Mouse (Mus musculus) liver, embryonic 14.5 days (tissue): Measurements from ENCODE around the gene Drg1. TPM values are rescaled to one million over a fixed set of nuclear protein-coding genes. Genes with fewer than 3 reads are reported as not detected.

ENCODE experiments used
- ATAC-seq: fragments of 200-750 bp; cut with Nextera tagmentation; 2 replicates; pipeline ENCODE4 v1.8.0; 2017; ENCODE audit warnings: moderate number of reproducible peaks, mild to moderate bottlenecking, moderate library complexity; ENCODE audit not compliant: insufficient read depth
- DNase-seq, 3 experiments: peaks; one replicate each; pipeline ENCODE4 v3.0.0-alpha.2; 2012 to 2013; ENCODE audit warnings: low read depth in 3 of 3, low spot score in 3 of 3
- H3K27ac ChIP-seq: fragments of 300-500 bp; sonication (generic); 2 replicates; pipeline ENCODE4 v1.5.1; 2014; ENCODE audit warnings: moderate library complexity, mild to moderate bottlenecking, control low read depth, inconsistent platforms
- H3K27me3 ChIP-seq: fragments of 300-500 bp; sonication (generic); 2 replicates; pipeline ENCODE4 v1.6.1; 2014; ENCODE audit warnings: mild to moderate bottlenecking, low read length, moderate library complexity; ENCODE audit not compliant: control insufficient read depth, insufficient read depth
- H3K36me3 ChIP-seq: fragments of 300-500 bp; sonication (generic); replicated peaks from 2 replicates; pipeline ENCODE4 v1.6.1; 2014; ENCODE audit warnings: low read depth; ENCODE audit not compliant: control insufficient read depth, insufficient read depth
- H3K4me1 ChIP-seq, 2 experiments: fragments of 200-500 bp in 1 of 2; fragments of 300-500 bp in 1 of 2; sonication (generic) in 1 of 2; replicated peaks; 2 replicates each; pipeline ENCODE4 v1.6.1; 2012 to 2014; ENCODE audit warnings: antibody characterized with exemption in 1 of 2, inconsistent platforms in 1 of 2, low read length in 1 of 2; ENCODE audit not compliant: control insufficient read depth in 2 of 2, insufficient read depth in 2 of 2
- H3K4me2 ChIP-seq: fragments of 300-500 bp; sonication (generic); 2 replicates; pipeline ENCODE4 v1.6.1; 2014; ENCODE audit warnings: low read depth, mild to moderate bottlenecking, control low read depth, moderate library complexity
- H3K4me3 ChIP-seq, 2 experiments: fragments of 200-500 bp in 1 of 2; fragments of 300-500 bp in 1 of 2; sonication (generic) in 1 of 2; 2 replicates each; pipeline ENCODE4 v1.5.1; 2012 to 2014; ENCODE audit warnings: low read depth in 2 of 2, low read length in 2 of 2, mild to moderate bottlenecking in 2 of 2, control low read depth in 1 of 2, inconsistent platforms in 1 of 2, moderate library complexity in 1 of 2; ENCODE audit not compliant: insufficient read depth in 1 of 2
- H3K9ac ChIP-seq: fragments of 300-500 bp; sonication (generic); replicated peaks from 2 replicates; pipeline ENCODE4 v1.6.1; 2014; ENCODE audit warnings: mild to moderate bottlenecking, control low read depth, moderate library complexity
- H3K9me3 ChIP-seq: fragments of 300-500 bp; sonication (generic); 2 replicates; pipeline ENCODE4 v1.6.1; 2016; ENCODE audit warnings: low read length, mixed read lengths; ENCODE audit not compliant: control insufficient read depth
- CTCF ChIP-seq: IDR thresholded peaks from 2 replicates; pipeline ENCODE4 v1.5.1; 2016; ENCODE audit warnings: antibody characterized with exemption, low read depth, control low read depth
- EP300 ChIP-seq: IDR thresholded peaks from 2 replicates; pipeline ENCODE4 v1.6.1; 2016; ENCODE audit warnings: antibody characterized with exemption, low read depth
- WGBS: fragments of 180-500 bp; shearing (Covaris S2); extraction: QIAGEN DNeasy Blood & Tissue Kit; methylation state at CpG from one replicate; pipeline ENCODE4 v1.1.7; 2014; ENCODE audit not compliant: insufficient replicate concordance; 5-methylcytosine and 5-hydroxymethylcytosine counted together
- polyA plus RNA-seq, 2 experiments: library from polyadenylated mRNA; depleted of rRNA in 1 of 2; stranded (reverse) in 1 of 2; unstranded in 1 of 2; fragments of >200 nt; fragmentation: Nextera tagmentation in 1 of 2; extraction: Ambion mirVana in 1 of 2; gene quantifications; 2 replicates each; pipeline versions ENCODE4 v1.2.1 to v1.2.3; 2012 to 2014

Drg1 gene
- polyA plus RNA-seq, 2 experiments, result 38.4 to 112 TPM

DNA sequence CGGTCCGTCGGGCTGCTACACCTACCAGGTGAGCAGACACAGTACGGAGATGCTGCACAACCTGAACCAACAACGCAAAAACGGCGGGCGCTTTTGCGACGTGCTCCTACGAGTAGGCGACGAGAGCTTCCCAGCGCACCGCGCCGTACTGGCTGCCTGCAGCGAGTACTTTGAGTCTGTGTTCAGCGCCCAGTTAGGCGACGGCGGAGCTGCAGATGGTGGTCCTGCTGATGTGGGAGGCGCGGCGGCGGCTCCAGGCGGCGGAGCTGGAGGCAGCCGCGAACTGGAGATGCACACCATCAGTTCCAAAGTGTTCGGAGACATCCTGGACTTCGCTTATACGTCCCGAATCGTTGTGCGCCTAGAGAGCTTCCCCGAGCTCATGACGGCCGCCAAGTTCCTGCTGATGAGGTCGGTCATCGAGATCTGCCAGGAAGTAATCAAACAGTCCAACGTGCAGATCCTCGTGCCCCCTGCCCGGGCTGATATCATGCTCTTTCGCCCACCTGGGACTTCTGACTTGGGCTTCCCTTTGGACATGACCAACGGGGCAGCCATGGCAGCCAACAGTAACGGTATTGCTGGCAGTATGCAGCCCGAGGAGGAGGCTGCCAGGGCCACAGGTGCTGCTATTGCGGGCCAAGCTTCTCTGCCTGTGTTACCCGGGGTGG is 24.6 kb upstream of the Drg1 start:
- H3K9ac ChIP-seq, result peak overlapping the region; percentile 73
- no peaks in the 10 kb centered on the region for H3K9me3 ChIP-seq
- H3K4me3 ChIP-seq, result peak overlapping the region; percentile 80 to 87
- no peaks in the 10 kb centered on the region for H3K27me3 ChIP-seq
- peaks cover 3 to 33% of the 10 kb centered on the region in 2 experiments for H3K4me1 ChIP-seq
- H3K27ac ChIP-seq, result peak overlapping the region; percentile 74
- under 1% methylated on average over 50 of the region's 50 CpGs for WGBS
- H3K4me2 ChIP-seq, result peak overlapping the region; percentile 99
- DNase-seq (peak in 1 of 3 experiments; percentile 48), ATAC-seq (peak; percentile 25)
- TF ChIP-seq EP300 (no peak), CTCF (no peak)
- H3K36me3 ChIP-seq, result peaks cover 19% of the 10 kb centered on the region

DNA sequence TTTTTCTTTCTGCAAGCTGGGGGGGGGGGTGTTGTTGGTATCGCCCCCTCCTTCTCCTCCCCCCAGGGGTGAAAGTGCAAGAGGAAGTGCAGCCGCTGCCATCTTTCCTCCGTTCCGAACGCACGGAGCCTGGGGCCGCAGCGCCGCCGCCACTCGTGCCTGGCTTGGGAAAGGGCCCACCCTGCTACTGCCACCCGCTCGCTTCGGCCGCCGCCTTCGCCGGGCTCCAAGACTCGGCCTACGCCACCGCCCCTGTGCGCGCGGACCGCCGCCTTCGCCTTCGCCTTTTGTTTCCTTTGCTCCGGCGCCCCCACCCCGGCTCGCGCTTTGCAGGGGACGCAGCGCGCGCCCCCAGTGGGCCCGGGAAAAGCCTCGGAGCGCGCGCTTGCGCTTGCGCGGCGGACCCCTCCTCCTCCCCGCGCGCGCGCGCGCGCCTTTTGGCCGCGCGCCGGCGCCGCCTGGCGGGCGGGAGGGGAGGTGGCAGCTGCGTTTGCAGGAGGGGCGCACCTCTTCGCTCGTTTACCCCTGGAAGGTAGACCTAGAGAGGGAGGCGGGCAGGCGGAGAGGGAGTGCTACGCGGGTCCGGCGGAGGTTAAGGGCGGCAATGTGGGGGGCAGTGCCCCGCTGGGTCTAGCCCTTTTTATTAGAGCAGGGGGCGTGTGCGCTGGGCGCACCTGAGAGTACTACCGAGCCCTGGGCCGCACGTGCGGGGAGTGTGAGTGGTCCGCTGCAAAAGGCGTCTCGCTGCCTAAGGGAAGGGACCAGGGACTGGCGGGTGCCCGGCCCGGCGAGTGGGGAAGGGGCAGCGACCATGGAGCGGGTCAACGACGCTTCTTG is 23.8 kb upstream of the Drg1 start:
- DNase-seq, result peak; percentile 60 to 62 (median 61)
- no peaks in the 10 kb centered on the region for H3K9me3 ChIP-seq
- H3K9ac ChIP-seq, result peak overlapping the region; percentile 73
- WGBS, result under 1% methylated on average over 85 of the region's 92 CpGs
- ATAC-seq, result peak; percentile 59
- TF ChIP-seq EP300 (no peak), CTCF (peak; percentile 65)
- H3K27me3 ChIP-seq, result no peaks in the 10 kb centered on the region
- H3K4me2 ChIP-seq, result peak overlapping the region; percentile 99
- peaks cover 3 to 33% of the 10 kb centered on the region in 2 experiments for H3K4me1 ChIP-seq
- H3K27ac ChIP-seq, result peak overlapping the region; percentile 40
- H3K4me3 ChIP-seq, result peak overlapping the region; percentile 80 to 87
- H3K36me3 ChIP-seq, result peaks cover 16% of the 10 kb centered on the region

DNA sequence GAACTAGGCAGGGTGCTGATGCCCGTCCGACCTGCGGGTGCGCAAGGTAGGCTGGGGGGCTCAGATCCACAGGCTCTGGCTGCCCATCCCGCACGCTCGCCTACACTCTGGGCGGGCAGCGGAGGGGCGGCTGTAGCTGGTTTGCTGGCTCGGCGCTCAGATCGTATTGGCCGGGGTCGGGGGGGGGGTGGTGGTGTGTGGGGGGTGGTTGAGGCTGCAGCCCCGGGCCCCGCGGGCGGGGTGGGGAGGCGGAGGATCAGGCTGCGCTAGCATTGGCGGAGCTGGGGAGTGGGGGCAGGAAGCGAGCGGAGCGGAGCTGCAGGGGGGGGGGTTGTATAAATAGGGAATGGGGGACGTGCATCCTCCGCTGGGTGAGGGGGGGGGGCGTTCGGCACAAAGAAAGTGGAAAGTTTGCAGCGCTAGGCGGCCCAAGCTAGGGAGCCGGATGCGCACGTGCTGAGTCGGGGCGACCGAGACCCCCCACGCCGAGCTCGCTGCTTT is 23.1 kb upstream of the Drg1 start:
- H3K36me3 ChIP-seq, result peaks cover 12% of the 10 kb centered on the region
- peak in 1 of 3 experiments; percentile 29 for DNase-seq
- H3K9me3 ChIP-seq, result no peaks in the 10 kb centered on the region
- peak overlapping the region; percentile 80 to 87 for H3K4me3 ChIP-seq
- H3K4me2 ChIP-seq, result peak overlapping the region; percentile 99
- peak overlapping the region; percentile 40 for H3K27ac ChIP-seq
- H3K9ac ChIP-seq, result peak overlapping the region; percentile 73
- H3K4me1 ChIP-seq, result peaks cover 3 to 33% of the 10 kb centered on the region in 2 experiments
- peak; percentile 65 for ATAC-seq
- under 1% methylated on average over 33 of the region's 40 CpGs for WGBS
- H3K27me3 ChIP-seq, result no peaks in the 10 kb centered on the region
- TF ChIP-seq CTCF, result 0 out of 2 replicates have a peak, but pooled peaks have one; percentile 7
- no peak for TF ChIP-seq EP300

- Histone ChIP-seq H3K27me3 (no peaks in the 10 kb centered on the region), H3K27ac (peak within 1 kb of the TSS; percentile 40), H3K9ac (peak within 1 kb of the TSS; percentile 73), H3K4me1 (peaks cover 3 to 30% of the 10 kb centered on the region in 2 experiments), H3K9me3 (no peaks in the 10 kb centered on the region), H3K36me3 (peaks cover 5% of the 10 kb centered on the region; the same call in 1 of the 2 replicates), H3K4me3 (peak within 1 kb of the TSS; percentile 80 to 87), H3K4me2 (peak within 1 kb of the TSS; percentile 99)
- TF ChIP-seq CTCF, result no peak
- no peak for TF ChIP-seq EP300
- peak; percentile 44 for ATAC-seq
- DNase-seq, result peak in 1 of 3 experiments; percentile 45
- under 1% methylated on average over 41 of the region's 41 CpGs for WGBS
Observed at GRCm38 (mm10) chr11:3288521-3289301, 22.5 kb upstream of the Drg1 start, which contains the start of gene Patz1. Gene Patz1 (plus strand): TSS chr11:3288874.
